Mouse (Mus musculus) liver, embryonic 12.5 days (tissue): ENCODE measurements at regions not wholly inside any gene's neighbourhood (a gene's known extent, or its start where the extent isn't known, plus 50 kb on each side); places are given as distances from the start of the nearest gene placed in this dataset.

Experiments
- ATAC-seq: fragments of 200-750 bp; cut with Nextera tagmentation; 2 replicates; pipeline ENCODE4 v1.8.0; 2017; ENCODE audit warnings: moderate number of reproducible peaks, mild to moderate bottlenecking, moderate library complexity
- H3K27ac ChIP-seq: fragments of 300-500 bp; sonication (generic); 2 replicates; pipeline ENCODE4 v1.5.1; 2016; ENCODE audit warnings: mild to moderate bottlenecking
- H3K27me3 ChIP-seq: fragments of 300-500 bp; sonication (generic); replicated peaks from 2 replicates; pipeline ENCODE4 v1.6.1; 2016; ENCODE audit warnings: mild to moderate bottlenecking, moderate library complexity
- H3K36me3 ChIP-seq: fragments of 300-500 bp; sonication (generic); 2 replicates; pipeline ENCODE4 v1.6.1; 2016; ENCODE audit warnings: mild to moderate bottlenecking, moderate library complexity
- H3K4me1 ChIP-seq: fragments of 300-500 bp; sonication (generic); 2 replicates; pipeline ENCODE4 v1.6.1; 2016
- H3K4me2 ChIP-seq: fragments of 300-500 bp; sonication (generic); 2 replicates; pipeline ENCODE4 v1.6.1; 2016; ENCODE audit warnings: mild to moderate bottlenecking, moderate library complexity
- H3K4me3 ChIP-seq: fragments of 300-500 bp; sonication (generic); 2 replicates; pipeline ENCODE4 v1.5.1; 2016; ENCODE audit warnings: mild to moderate bottlenecking, moderate library complexity
- H3K9ac ChIP-seq: fragments of 300-500 bp; sonication (generic); 2 replicates; pipeline ENCODE4 v1.6.1; 2016; ENCODE audit warnings: mild to moderate bottlenecking, moderate library complexity
- H3K9me3 ChIP-seq: fragments of 300-500 bp; sonication (generic); replicated peaks from 2 replicates; pipeline ENCODE4 v1.6.1; 2016; ENCODE audit warnings: mild to moderate bottlenecking, moderate library complexity
- WGBS: fragments of 180-500 bp; shearing (Covaris S2); methylation state at CpG from one replicate; pipeline ENCODE4 v1.1.7; 2016; ENCODE audit not compliant: insufficient replicate concordance; 5-methylcytosine and 5-hydroxymethylcytosine counted together

- Histone ChIP-seq H3K9me3 (no peaks in the 10 kb centered on the region), H3K27me3 (no peaks in the 10 kb centered on the region), H3K27ac (no peak overlapping the region), H3K4me1 (no peaks in the 10 kb centered on the region), H3K4me3 (no peak overlapping the region), H3K9ac (no peak overlapping the region), H3K36me3 (no peaks in the 10 kb centered on the region), H3K4me2 (no peak overlapping the region)
- no peak for ATAC-seq
- WGBS: 63% methylated on average over 2 of the region's 2 CpGs
These were observed 371.8 kb upstream of the A1bg start for GRCm38 (mm10) chr15:61294616-61295015.

GRCm38 (mm10) chr15:61294131-61294530 lies 371.3 kb upstream of the A1bg start:
- Histone ChIP-seq H3K9ac (no peak overlapping the region), H3K4me3 (no peak overlapping the region), H3K4me2 (no peak overlapping the region), H3K27me3 (no peaks in the 10 kb centered on the region), H3K36me3 (no peaks in the 10 kb centered on the region), H3K4me1 (no peaks in the 10 kb centered on the region), H3K9me3 (no peaks in the 10 kb centered on the region), H3K27ac (no peak overlapping the region)
- ATAC-seq: no peak
- WGBS: 61% methylated on average over 4 of the region's 4 CpGs

DNA sequence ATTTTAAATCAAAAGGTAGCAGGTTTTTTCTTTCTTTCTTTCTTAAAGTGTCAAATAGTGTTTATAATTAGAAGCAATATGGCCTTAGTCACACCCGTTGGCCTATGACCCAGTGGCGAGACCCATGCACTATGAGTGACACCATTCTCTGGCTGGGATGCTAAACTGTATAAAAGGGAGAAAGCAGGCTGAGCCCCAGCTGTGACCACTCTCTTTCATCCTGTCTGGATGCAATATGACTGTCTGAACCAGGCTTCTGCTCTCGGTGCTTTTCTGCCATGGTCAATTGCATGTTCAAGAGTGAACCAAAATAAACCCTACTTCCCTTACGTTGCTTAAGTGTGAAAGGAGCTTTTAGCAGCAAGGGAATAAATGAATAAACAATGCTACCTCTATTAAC lies 346.0 kb upstream of the A1bg start:
- Histone ChIP-seq H3K27ac (no peak overlapping the region), H3K4me1 (no peaks in the 10 kb centered on the region), H3K9ac (no peak overlapping the region), H3K4me3 (no peak overlapping the region), H3K36me3 (no peaks in the 10 kb centered on the region), H3K27me3 (no peaks in the 10 kb centered on the region), H3K4me2 (no peak overlapping the region), H3K9me3 (no peaks in the 10 kb centered on the region)
- 67% methylated on average over 4 of the region's 4 CpGs for WGBS
- no peak for ATAC-seq

DNA sequence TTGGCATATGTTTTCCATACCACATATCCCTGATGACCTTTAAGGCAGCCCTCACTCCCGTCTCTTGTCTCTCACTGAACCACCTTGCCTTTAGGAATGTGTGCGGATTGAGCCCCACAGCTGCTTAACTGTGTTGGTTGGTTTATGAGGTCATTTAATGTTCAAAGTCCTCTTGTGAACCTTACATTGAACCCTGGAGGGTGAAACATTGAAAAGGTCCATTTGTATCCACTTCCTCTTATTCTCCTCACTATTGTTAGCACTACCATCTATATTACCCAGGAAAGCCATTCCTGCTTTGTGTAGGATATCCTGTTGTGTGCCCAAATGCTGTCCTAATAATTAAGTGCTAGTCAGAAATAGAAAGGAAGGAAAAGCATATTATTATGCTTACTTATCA lies 336.2 kb upstream of the A1bg start:
- no peak overlapping the region for H3K4me2 ChIP-seq
- H3K27me3 ChIP-seq: no peaks in the 10 kb centered on the region
- no peak overlapping the region for H3K27ac ChIP-seq
- H3K4me3 ChIP-seq: no peak overlapping the region
- no peak overlapping the region for H3K9ac ChIP-seq
- WGBS: 52% methylated on average over 2 of the region's 2 CpGs
- no peaks in the 10 kb centered on the region for H3K9me3 ChIP-seq
- ATAC-seq: no peak
- H3K4me1 ChIP-seq: no peaks in the 10 kb centered on the region
- H3K36me3 ChIP-seq: no peaks in the 10 kb centered on the region

DNA sequence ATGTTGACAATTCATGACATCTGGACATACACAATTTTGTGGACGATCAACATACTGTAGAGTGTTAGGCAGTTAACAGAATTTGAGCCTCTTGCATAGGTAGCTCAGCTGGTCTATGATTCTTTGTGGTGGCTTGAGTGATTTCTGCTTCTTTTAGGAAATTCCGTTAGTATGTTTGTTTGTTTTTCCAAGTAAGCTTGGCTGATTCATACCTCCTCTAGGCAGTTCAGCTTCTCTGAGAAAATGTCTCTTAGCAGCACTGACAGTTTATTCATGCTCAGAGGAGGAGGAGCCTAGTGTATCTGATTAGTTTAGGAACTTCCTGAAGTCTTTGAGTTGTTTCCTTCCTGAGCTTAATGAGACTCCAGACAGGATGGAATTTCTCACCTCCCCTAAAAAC lies 321.7 kb upstream of the A1bg start:
- no peaks in the 10 kb centered on the region for H3K27me3 ChIP-seq
- no peaks in the 10 kb centered on the region for H3K4me1 ChIP-seq
- H3K9ac ChIP-seq: no peak overlapping the region
- H3K36me3 ChIP-seq: no peaks in the 10 kb centered on the region
- WGBS: 50% methylated on average over 2 of the region's 2 CpGs
- H3K27ac ChIP-seq: no peak overlapping the region
- no peak for ATAC-seq
- no peak overlapping the region for H3K4me3 ChIP-seq
- no peak overlapping the region for H3K4me2 ChIP-seq
- H3K9me3 ChIP-seq: no peaks in the 10 kb centered on the region

- Histone ChIP-seq H3K9ac (no peak overlapping the region), H3K4me2 (no peak overlapping the region), H3K27ac (no peak overlapping the region), H3K4me3 (no peak overlapping the region), H3K4me1 (no peaks in the 10 kb centered on the region), H3K36me3 (no peaks in the 10 kb centered on the region), H3K27me3 (no peaks in the 10 kb centered on the region), H3K9me3 (no peaks in the 10 kb centered on the region)
- ATAC-seq: no peak
- 70% methylated on average over 2 of the region's 2 CpGs for WGBS
These were observed 319.4 kb upstream of the A1bg start for GRCm38 (mm10) chr15:61242161-61242681.

DNA sequence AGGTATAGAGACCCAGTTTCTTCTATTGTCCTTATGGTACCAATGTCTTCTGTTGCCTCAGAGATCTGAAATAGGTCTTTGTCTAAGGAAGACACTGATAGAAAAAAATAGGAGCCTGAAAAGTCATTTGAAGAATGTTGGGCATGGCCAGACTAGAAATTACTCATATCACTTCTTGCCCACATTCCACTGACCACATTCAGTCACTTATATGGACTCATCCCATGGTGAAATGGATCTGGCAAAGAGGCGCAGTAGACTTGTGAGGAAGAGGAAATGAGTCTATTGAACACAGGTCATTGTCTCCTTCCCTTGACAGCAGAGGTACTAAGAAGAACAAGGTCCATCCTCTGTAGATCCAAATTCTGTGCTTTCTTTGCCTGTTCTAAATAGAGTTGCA lies 318.9 kb upstream of the A1bg start:
- WGBS: 37% methylated on average over 1 of the region's 1 CpGs
- Histone ChIP-seq H3K36me3 (no peaks in the 10 kb centered on the region), H3K4me3 (no peak overlapping the region), H3K4me1 (no peaks in the 10 kb centered on the region), H3K27ac (no peak overlapping the region), H3K9me3 (no peaks in the 10 kb centered on the region), H3K27me3 (no peaks in the 10 kb centered on the region), H3K9ac (no peak overlapping the region), H3K4me2 (no peak overlapping the region)
- no peak for ATAC-seq

GRCm38 (mm10) chr15:61240344-61240743 lies 317.5 kb upstream of the A1bg start:
- H3K36me3 ChIP-seq: no peaks in the 10 kb centered on the region
- no peak overlapping the region for H3K27ac ChIP-seq
- H3K9ac ChIP-seq: no peak overlapping the region
- H3K4me1 ChIP-seq: no peaks in the 10 kb centered on the region
- H3K4me2 ChIP-seq: no peak overlapping the region
- H3K4me3 ChIP-seq: no peak overlapping the region
- ATAC-seq: no peak
- H3K27me3 ChIP-seq: no peaks in the 10 kb centered on the region
- H3K9me3 ChIP-seq: no peaks in the 10 kb centered on the region

- H3K4me2 ChIP-seq: no peak overlapping the region
- ATAC-seq: no peak
- no peaks in the 10 kb centered on the region for H3K27me3 ChIP-seq
- H3K9me3 ChIP-seq: no peaks in the 10 kb centered on the region
- H3K27ac ChIP-seq: no peak overlapping the region
- no peaks in the 10 kb centered on the region for H3K4me1 ChIP-seq
- H3K4me3 ChIP-seq: no peak overlapping the region
- H3K36me3 ChIP-seq: no peaks in the 10 kb centered on the region
- 77% methylated on average over 7 of the region's 7 CpGs for WGBS
- no peak overlapping the region for H3K9ac ChIP-seq
These were observed 316.6 kb upstream of the A1bg start for GRCm38 (mm10) chr15:61239414-61239813.

DNA sequence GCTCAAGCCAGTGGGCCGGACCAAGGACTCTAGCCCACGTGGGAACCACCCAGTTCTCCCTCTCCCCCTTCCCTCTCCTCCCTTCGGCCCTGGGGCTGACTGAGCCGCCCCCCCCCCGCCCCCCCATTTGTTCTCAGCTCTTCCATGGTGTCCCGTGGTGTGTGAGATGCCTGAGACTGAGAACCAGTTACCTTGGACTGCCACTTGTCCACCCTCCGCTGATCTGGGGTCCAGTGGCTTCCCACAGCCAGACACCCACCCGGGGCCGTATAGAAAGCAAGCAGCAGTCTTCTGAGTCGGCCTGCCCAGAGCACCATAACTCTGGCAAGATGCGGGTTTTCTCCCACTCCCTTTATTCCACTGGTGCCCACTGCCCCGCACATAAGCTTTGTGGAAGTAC lies 316.2 kb upstream of the A1bg start:
- H3K9me3 ChIP-seq: no peaks in the 10 kb centered on the region
- ATAC-seq: no peak
- H3K27me3 ChIP-seq: no peaks in the 10 kb centered on the region
- no peaks in the 10 kb centered on the region for H3K36me3 ChIP-seq
- no peak overlapping the region for H3K4me2 ChIP-seq
- WGBS: 66% methylated on average over 11 of the region's 12 CpGs
- H3K27ac ChIP-seq: no peak overlapping the region
- no peaks in the 10 kb centered on the region for H3K4me1 ChIP-seq
- H3K9ac ChIP-seq: no peak overlapping the region
- H3K4me3 ChIP-seq: no peak overlapping the region

DNA sequence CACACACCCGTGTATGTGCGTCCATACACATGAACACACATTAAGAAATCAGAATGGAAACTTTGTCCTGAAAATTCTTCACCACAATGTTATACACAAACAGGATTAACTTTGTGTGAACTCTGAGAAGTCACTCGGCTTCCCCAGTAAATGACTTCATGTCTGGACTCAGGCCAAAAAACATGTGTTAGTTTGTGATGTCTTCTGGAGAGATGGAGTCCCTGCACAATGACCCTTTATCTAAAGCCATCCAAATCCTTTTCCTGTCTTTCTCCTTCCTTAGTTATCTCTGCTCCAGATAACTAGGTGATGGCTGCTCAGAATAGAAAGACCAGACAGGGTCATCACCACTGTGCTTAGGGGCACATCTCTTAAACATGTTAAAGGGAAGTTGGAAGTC lies 306.8 kb upstream of the A1bg start:
- 50% methylated on average over 3 of the region's 3 CpGs for WGBS
- no peak overlapping the region for H3K9ac ChIP-seq
- no peak overlapping the region for H3K4me3 ChIP-seq
- H3K27ac ChIP-seq: no peak overlapping the region
- H3K9me3 ChIP-seq: no peaks in the 10 kb centered on the region
- H3K36me3 ChIP-seq: no peaks in the 10 kb centered on the region
- no peaks in the 10 kb centered on the region for H3K27me3 ChIP-seq
- no peak for ATAC-seq
- no peaks in the 10 kb centered on the region for H3K4me1 ChIP-seq
- H3K4me2 ChIP-seq: no peak overlapping the region

DNA sequence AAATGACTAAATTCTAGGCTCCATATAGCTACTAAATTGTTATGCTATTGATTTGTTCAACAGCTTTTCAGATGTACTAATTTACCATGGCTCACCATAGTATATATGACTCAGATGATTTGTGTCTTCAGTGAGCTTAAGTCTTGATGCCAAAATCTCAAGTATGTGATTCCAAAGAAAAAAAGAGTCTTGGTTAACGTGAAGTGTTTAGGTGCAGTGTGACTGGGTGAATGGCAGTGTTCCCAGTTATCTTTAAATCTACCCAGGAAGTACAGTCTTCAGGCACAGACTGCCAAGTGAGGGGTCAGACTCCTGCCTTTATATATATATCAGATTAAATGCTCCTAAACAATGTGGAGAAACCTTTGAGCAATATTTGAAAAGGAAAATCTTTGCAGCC lies 300.1 kb upstream of the A1bg start:
- Histone ChIP-seq H3K4me2 (no peak overlapping the region), H3K9me3 (no peaks in the 10 kb centered on the region), H3K4me3 (no peak overlapping the region), H3K27me3 (no peaks in the 10 kb centered on the region), H3K36me3 (no peaks in the 10 kb centered on the region), H3K9ac (no peak overlapping the region), H3K4me1 (no peaks in the 10 kb centered on the region), H3K27ac (no peak overlapping the region)
- 36% methylated on average over 1 of the region's 1 CpGs for WGBS
- no peak for ATAC-seq

GRCm38 (mm10) chr15:61210161-61210560 lies 287.3 kb upstream of the A1bg start:
- Histone ChIP-seq H3K9ac (no peak overlapping the region), H3K36me3 (no peaks in the 10 kb centered on the region), H3K27ac (no peak overlapping the region), H3K9me3 (no peaks in the 10 kb centered on the region), H3K27me3 (no peaks in the 10 kb centered on the region), H3K4me1 (no peaks in the 10 kb centered on the region), H3K4me3 (no peak overlapping the region), H3K4me2 (no peak overlapping the region)
- ATAC-seq: no peak
